Mouse (Mus musculus): ENCODE measurements around the gene Jtb.
A peak's percentile ranks its signal among the peaks of the same experiment; 100 is the strongest.

The Jtb gene

GRCm38 (mm10) chr3:90258521-90258920 is 27.1 kb downstream of the Jtb start:
- no peak for DNase-seq (ENCODE audit: low read depth, low spot score)

GRCm38 (mm10) chr3:90263121-90263771 is 31.8 kb downstream of the Jtb start:
- DNase-seq (ENCODE audit: low read depth, low spot score), result no peak

GRCm38 (mm10) chr3:90264687-90265033 is 33.3 kb downstream of the Jtb start:
- DNase-seq (ENCODE audit: low read depth, low spot score), result no peak

GRCm38 (mm10) chr3:90265034-90265931 is 33.9 kb downstream of the Jtb start, which contains the start of gene Dennd4b:
Gene Dennd4b (plus strand): TSS chr3:90265185.
- DNase-seq (ENCODE audit: low read depth, low spot score), result peak; percentile 79

GRCm38 (mm10) chr3:90265932-90266741 is 34.7 kb downstream of the Jtb start:
- no peak for DNase-seq (ENCODE audit: low read depth, low spot score)

- DNase-seq (ENCODE audit: low read depth, low spot score), result no peak
Observed at GRCm38 (mm10) chr3:90266901-90267775, 35.7 kb downstream of the Jtb start.

GRCm38 (mm10) chr3:90268190-90268589 is 36.8 kb downstream of the Jtb start:
- no peak for DNase-seq (ENCODE audit: low read depth, low spot score)

- no peak for DNase-seq (ENCODE audit: low read depth, low spot score)
Observed at GRCm38 (mm10) chr3:90268971-90269370, 37.6 kb downstream of the Jtb start.

GRCm38 (mm10) chr3:90270784-90271183 is 39.4 kb downstream of the Jtb start:
- DNase-seq (ENCODE audit: low read depth, low spot score), result no peak

- DNase-seq (ENCODE audit: low read depth, low spot score), result no peak
Observed at GRCm38 (mm10) chr3:90272170-90272569, 40.8 kb downstream of the Jtb start.

GRCm38 (mm10) chr3:90273855-90274254 is 42.5 kb downstream of the Jtb start:
- no peak for DNase-seq (ENCODE audit: low read depth, low spot score)

GRCm38 (mm10) chr3:90275286-90275685 is 43.9 kb downstream of the Jtb start:
- DNase-seq (ENCODE audit: low read depth, low spot score), result no peak

GRCm38 (mm10) chr3:90276858-90277257 is 45.5 kb downstream of the Jtb start:
- no peak for DNase-seq (ENCODE audit: low read depth, low spot score)

- DNase-seq (ENCODE audit: low read depth, low spot score), result no peak
Observed at GRCm38 (mm10) chr3:90277793-90278192, 46.4 kb downstream of the Jtb start.

- no peak for DNase-seq (ENCODE audit: low read depth, low spot score)
Observed at GRCm38 (mm10) chr3:90278211-90278610, 46.8 kb downstream of the Jtb start.

GRCm38 (mm10) chr3:90279216-90279615 is 47.8 kb downstream of the Jtb start:
- DNase-seq (ENCODE audit: low read depth, low spot score), result no peak

- no peak for DNase-seq (ENCODE audit: low read depth, low spot score)
Observed at GRCm38 (mm10) chr3:90279743-90280142, 48.3 kb downstream of the Jtb start.

- DNase-seq (ENCODE audit: low read depth, low spot score), result no peak
Observed at GRCm38 (mm10) chr3:90280708-90281107, 49.3 kb downstream of the Jtb start.

GRCm38 (mm10) chr3:90284150-90284549 is 52.8 kb downstream of the Jtb start:
- DNase-seq (ENCODE audit: low read depth, low spot score), result no peak

All from forelimb bud, embryonic 11.5 days (tissue).